Mouse (Mus musculus) liver, embryonic 16.5 days (tissue): Measurements from ENCODE around the gene Rpl23. TPM values are rescaled to one million over a fixed set of nuclear protein-coding genes. Genes with fewer than 3 reads are reported as not detected.
A peak's percentile ranks its signal among the peaks of the same experiment; 100 is the strongest.

ENCODE experiments used
- ATAC-seq: fragments of 200-750 bp; cut with Nextera tagmentation; 2 replicates; pipeline ENCODE4 v1.8.0; 2017; ENCODE audit warnings: low read depth, mild to moderate bottlenecking, moderate number of reproducible peaks, moderate library complexity
- H3K27ac ChIP-seq: fragments of 300-500 bp; sonication (generic); 2 replicates; pipeline ENCODE4 v1.5.1; 2014; ENCODE audit warnings: mild to moderate bottlenecking, low read length
- H3K27me3 ChIP-seq: fragments of 300-500 bp; sonication (generic); 2 replicates; pipeline ENCODE4 v1.6.1; 2014; ENCODE audit warnings: low read depth, low read length, mixed read lengths; ENCODE audit not compliant: control insufficient read depth, insufficient read depth
- H3K36me3 ChIP-seq: fragments of 300-500 bp; sonication (generic); 2 replicates; pipeline ENCODE4 v1.6.1; 2014; ENCODE audit warnings: mild to moderate bottlenecking; ENCODE audit not compliant: control insufficient read depth, insufficient read depth
- H3K4me1 ChIP-seq: fragments of 300-500 bp; sonication (generic); 2 replicates; pipeline ENCODE4 v1.6.1; 2014; ENCODE audit warnings: low read depth, low read length, mixed read lengths; ENCODE audit not compliant: control insufficient read depth
- H3K4me2 ChIP-seq: fragments of 300-500 bp; sonication (generic); 2 replicates; pipeline ENCODE4 v1.6.1; 2014; ENCODE audit warnings: low read depth, low read length, mixed read lengths
- H3K4me3 ChIP-seq: fragments of 300-500 bp; sonication (generic); 2 replicates; pipeline ENCODE4 v1.5.1; 2014; ENCODE audit warnings: low read depth, mild to moderate bottlenecking, low read length
- H3K9ac ChIP-seq: fragments of 300-500 bp; sonication (generic); 2 replicates; pipeline ENCODE4 v1.6.1; 2014; ENCODE audit warnings: low read depth, low read length
- H3K9me3 ChIP-seq: fragments of 300-500 bp; sonication (generic); replicated peaks from 2 replicates; pipeline ENCODE4 v1.6.1; 2016; ENCODE audit warnings: low read length; ENCODE audit not compliant: control insufficient read depth
- WGBS: fragments of 180-500 bp; shearing (Covaris S2); extraction: QIAGEN DNeasy Blood & Tissue Kit; methylation state at CpG from one replicate; pipeline ENCODE4 v1.1.7; 2014; ENCODE audit not compliant: insufficient replicate concordance; 5-methylcytosine and 5-hydroxymethylcytosine counted together
- polyA plus RNA-seq: library from polyadenylated mRNA; unstranded; fragments of >200 nt; fragmentation: Nextera tagmentation; extraction: Ambion mirVana; gene quantifications from 2 replicates; pipeline ENCODE4 v1.2.1, GENCODE M21; 2015

Rpl23 gene
- polyA plus RNA-seq, 1 experiment from 2014 or later: 232 TPM

DNA sequence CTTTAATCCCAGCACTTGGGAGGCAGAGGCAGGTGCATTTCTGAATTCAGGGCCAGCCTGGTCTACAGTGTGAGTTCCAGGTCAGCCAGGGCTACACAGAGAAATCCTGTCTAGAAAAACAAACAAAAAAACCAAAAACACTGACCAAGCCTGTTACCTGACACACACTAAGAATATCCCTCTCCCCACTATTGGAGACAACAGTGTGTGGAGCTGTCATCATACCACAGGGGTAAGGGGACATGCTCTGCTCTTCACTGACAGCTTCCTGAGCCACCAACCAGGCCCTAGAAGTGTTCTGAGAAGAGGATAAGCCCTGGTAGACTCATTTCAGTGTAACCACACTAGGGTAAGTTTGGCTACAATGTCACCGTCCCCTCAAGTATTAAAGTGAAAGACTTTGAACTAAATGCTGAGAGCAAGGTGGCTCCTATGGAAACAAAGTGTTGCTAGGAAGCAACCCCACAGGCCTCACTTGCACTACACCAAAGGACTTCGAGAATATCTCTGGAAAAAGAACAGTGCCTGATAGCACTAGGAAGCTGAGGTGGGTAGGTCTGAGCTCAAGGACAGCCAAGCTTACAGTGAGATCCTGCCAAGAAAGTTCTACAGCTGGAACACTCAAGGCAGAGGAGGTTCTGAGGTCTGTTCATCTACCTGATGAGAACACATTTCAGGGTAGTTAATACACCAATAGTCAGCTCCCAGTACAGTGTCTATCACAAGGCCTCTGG, 2.1 kb downstream of the Rpl23 start:
- H3K4me1 ChIP-seq: peaks cover 21% of the 10 kb centered on the region
- peak overlapping the region; percentile 83 for H3K4me2 ChIP-seq
- peak overlapping the region; percentile 86 for H3K4me3 ChIP-seq
- WGBS: 44% methylated on average over 2 of the region's 2 CpGs
- H3K9ac ChIP-seq: peak overlapping the region; percentile 90
- no peaks in the 10 kb centered on the region for H3K9me3 ChIP-seq
- peak overlapping the region; percentile 48 for H3K27ac ChIP-seq
- H3K27me3 ChIP-seq: no peaks in the 10 kb centered on the region
- ATAC-seq: no peak
- peaks cover 46% of the 10 kb centered on the region for H3K36me3 ChIP-seq

DNA sequence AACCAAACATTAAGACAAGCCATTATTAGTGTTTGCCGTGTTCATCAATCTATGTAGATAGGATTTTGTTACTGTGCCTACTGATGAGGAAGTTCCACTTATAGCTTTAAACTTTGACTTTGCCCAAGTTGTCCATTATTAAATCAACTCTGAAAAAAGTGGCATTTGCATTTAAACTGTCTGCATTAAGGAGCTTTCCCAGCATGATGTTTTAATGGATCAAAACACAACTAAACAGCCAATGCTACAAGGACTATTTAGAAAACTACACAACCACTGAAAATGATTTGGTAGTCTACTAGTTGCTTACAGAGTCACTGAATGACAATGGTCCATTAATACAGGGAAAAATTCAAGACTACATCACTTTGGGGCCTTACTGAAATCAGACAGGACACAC, 3.3 kb downstream of the Rpl23 start:
- no peak overlapping the region for H3K9ac ChIP-seq
- H3K27ac ChIP-seq: no peak overlapping the region
- ATAC-seq: no peak
- H3K4me2 ChIP-seq: no peak overlapping the region
- peaks cover 46% of the 10 kb centered on the region for H3K36me3 ChIP-seq
- H3K4me3 ChIP-seq: no peak overlapping the region
- no peaks in the 10 kb centered on the region for H3K9me3 ChIP-seq
- no peaks in the 10 kb centered on the region for H3K27me3 ChIP-seq
- 80% methylated on average over 1 of the region's 1 CpGs for WGBS
- H3K4me1 ChIP-seq: peaks cover 21% of the 10 kb centered on the region

DNA sequence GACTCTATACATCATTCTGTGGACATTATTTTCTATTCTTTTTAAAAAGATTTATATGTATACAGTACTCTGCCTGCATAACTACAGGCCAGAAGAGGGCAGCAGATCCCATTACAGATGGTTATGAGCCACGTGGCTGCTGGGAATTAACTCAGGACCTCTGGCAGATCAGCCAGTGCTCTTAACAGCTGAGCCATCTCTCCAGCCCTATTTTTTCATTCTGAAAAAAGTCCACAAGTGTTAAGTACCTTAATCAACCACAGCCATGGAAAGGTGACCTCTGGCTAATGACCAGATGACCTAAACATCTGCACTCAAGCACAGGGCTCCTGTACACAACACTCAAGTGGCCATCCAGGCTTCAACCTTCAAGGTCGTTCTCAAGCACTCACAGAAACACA, 5.1 kb downstream of the Rpl23 start:
- H3K4me3 ChIP-seq: no peak overlapping the region
- H3K36me3 ChIP-seq: peaks cover 46% of the 10 kb centered on the region
- no peak overlapping the region for H3K9ac ChIP-seq
- no peaks in the 10 kb centered on the region for H3K27me3 ChIP-seq
- no peaks in the 10 kb centered on the region for H3K9me3 ChIP-seq
- 41% methylated on average over 2 of the region's 2 CpGs for WGBS
- H3K27ac ChIP-seq: no peak overlapping the region; the same call in 1 of the 2 replicates
- H3K4me2 ChIP-seq: no peak overlapping the region
- H3K4me1 ChIP-seq: peaks cover 17% of the 10 kb centered on the region
- peak; percentile 7; the same call in 1 of the 2 replicates for ATAC-seq

DNA sequence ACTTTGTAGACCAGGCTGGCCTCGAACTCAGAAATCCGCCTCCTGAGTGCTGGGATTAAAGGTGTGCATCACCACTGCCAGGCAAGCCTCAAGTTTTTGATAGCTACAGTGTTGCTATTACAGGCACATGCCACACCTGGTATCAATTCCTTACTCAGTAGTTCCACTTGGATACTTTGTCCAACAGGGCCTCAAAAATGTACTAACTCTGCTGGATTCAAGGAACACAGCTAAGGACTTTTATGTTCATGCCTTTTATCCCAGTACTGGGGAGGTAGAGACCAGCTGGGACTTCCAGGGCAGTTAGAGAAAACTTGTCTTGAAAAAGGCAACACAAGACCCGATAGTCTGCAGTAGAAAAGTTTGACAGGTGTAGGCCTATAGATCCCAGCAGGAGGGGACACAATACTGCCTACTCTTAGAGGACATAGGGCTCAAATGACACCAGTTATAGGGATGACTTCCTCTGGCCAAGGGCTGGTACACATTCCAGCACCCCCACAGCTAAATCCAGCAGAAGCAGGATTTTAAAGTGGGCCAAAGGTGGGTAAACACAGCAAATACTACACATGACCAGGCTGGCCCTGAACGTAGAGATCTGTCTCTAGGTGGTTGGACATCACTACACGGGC, 5.6 kb downstream of the Rpl23 start:
- H3K9me3 ChIP-seq: no peaks in the 10 kb centered on the region
- peaks cover 46% of the 10 kb centered on the region for H3K36me3 ChIP-seq
- H3K4me2 ChIP-seq: no peak overlapping the region
- H3K9ac ChIP-seq: no peak overlapping the region
- H3K27me3 ChIP-seq: no peaks in the 10 kb centered on the region
- no peak overlapping the region for H3K4me3 ChIP-seq
- H3K4me1 ChIP-seq: peaks cover 17% of the 10 kb centered on the region
- ATAC-seq: peak; percentile 47
- WGBS: 51% methylated on average over 5 of the region's 5 CpGs
- no peak overlapping the region; the same call in 1 of the 2 replicates for H3K27ac ChIP-seq

DNA sequence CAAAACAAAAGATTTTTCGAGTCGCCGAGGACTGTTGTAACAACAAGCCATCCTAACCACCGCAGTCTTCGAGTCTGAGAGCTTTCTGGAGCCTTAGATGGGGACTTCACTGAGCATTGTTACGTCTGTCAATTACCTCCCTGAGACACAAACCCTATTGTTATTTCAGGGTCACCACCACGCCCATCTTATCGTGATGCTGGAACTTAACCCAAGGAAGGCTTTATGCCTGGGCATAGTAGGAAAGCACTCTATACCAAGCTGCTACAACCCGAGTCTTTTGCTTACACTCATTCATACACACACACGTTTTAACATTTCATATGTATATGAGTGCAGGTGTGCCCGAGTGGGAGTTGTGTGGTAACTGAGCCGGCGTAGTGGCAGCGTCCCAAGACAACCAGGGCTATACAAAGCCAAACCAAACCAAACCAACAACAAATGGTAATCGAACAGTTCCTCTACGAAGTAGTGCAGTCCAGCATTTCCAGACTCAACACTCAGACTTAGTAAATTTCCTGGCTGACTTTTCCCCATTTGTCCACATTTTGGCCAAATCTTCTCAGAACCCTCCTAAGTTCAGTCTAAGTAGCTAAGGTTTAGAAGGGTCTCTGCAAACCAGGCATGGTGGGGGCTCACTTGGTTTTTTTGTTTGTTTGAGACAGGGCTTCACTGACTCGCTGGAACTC, 6.3 kb downstream of the Rpl23 start, which contains the start of gene 1700001P01Rik:
1700001P01Rik (minus strand) TSS at position 111 of the 689 bp plus-strand sequence.
- Histone ChIP-seq H3K4me2 (no peak within 1 kb of the TSS), H3K27ac (no peak within 1 kb of the TSS; the same call in 1 of the 2 replicates), H3K4me1 (peaks cover 16% of the 10 kb centered on the region), H3K9ac (no peak within 1 kb of the TSS), H3K9me3 (no peaks in the 10 kb centered on the region), H3K36me3 (peaks cover 45% of the 10 kb centered on the region), H3K27me3 (no peaks in the 10 kb centered on the region), H3K4me3 (no peak within 1 kb of the TSS)
- WGBS: 50% methylated on average over 17 of the region's 17 CpGs
- ATAC-seq: no peak

DNA sequence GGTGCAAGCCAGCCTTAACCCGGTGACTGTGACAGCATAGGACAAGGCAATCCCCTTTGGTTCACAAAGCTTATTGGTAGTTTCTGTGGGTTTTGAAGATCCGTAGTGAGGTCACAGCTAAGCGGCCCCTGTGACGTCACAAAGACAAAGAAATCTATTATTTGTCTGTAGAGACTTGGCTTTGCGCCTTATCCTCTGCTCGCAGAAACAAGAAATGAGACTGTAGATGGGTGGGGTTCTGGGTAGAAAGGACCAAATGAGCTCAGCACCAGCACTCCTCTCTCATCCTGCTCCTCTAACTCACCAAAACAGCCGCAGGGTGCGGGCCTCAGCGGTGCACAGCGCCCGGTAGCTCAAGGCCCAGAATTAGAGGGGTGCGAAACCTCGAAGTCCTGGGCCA, 7.1 kb downstream of the Rpl23 start:
- H3K4me3 ChIP-seq: no peak overlapping the region
- peaks cover 8% of the 10 kb centered on the region for H3K4me1 ChIP-seq
- no peak overlapping the region for H3K27ac ChIP-seq
- ATAC-seq: no peak
- WGBS: 74% methylated on average over 13 of the region's 13 CpGs
- peaks cover 38% of the 10 kb centered on the region for H3K36me3 ChIP-seq
- no peak overlapping the region for H3K9ac ChIP-seq
- H3K9me3 ChIP-seq: no peaks in the 10 kb centered on the region
- no peak overlapping the region for H3K4me2 ChIP-seq
- no peaks in the 10 kb centered on the region for H3K27me3 ChIP-seq

DNA sequence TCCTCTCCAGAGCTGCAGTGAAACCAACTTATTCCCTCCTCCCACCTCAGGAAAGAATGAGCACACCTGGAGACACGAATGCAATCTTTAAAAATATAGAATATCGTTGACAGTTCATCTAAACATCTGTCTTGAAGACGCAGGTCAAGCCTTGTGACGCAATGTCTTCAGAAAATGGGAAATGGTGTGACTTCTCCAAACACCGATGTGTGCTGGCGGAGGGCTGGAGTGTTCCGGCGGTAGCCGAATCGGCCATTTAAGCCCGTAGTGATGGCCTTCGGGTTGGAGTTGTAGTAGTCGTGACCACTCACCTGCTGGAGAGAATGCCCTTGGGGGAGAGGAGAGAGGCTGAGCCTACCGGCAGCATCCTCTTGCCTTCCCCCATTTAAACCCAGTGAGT, 10.8 kb downstream of the Rpl23 start:
- Histone ChIP-seq H3K9me3 (no peaks in the 10 kb centered on the region), H3K4me3 (no peak overlapping the region), H3K36me3 (peaks cover 4% of the 10 kb centered on the region; the same call in 1 of the 2 replicates), H3K27ac (no peak overlapping the region), H3K27me3 (no peaks in the 10 kb centered on the region; the same call in 1 of the 2 replicates), H3K4me2 (no peak overlapping the region), H3K4me1 (no peaks in the 10 kb centered on the region), H3K9ac (no peak overlapping the region)
- no peak for ATAC-seq
- 67% methylated on average over 14 of the region's 14 CpGs for WGBS

DNA sequence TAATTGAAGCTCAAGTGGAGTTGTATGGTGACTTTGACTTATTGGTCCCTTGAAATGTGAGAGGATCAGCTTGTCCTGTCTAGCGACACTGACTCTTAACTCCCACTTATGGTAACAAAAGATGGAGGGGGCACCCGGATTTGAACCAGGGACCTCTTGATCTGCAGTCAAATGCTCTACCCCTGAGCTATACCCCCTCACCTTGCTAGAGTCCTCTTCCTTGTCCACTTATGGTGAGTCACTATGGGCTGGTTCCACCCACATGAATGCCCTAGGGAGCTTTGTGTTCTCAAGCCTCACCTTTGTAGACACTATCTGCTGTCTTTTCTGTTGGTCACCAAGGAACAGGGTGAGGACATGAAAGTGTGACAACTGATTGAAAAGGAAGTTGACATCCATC, 12.5 kb downstream of the Rpl23 start:
- WGBS: 9% methylated on average over 2 of the region's 2 CpGs
- Histone ChIP-seq H3K27ac (no peak overlapping the region), H3K36me3 (no peaks in the 10 kb centered on the region), H3K4me1 (peaks cover 9% of the 10 kb centered on the region), H3K4me2 (no peak overlapping the region), H3K9ac (no peak overlapping the region), H3K4me3 (no peak overlapping the region), H3K27me3 (no peaks in the 10 kb centered on the region; the same call in 1 of the 2 replicates), H3K9me3 (no peaks in the 10 kb centered on the region)
- ATAC-seq: no peak
